ENCODE assay signal across 1 mouse cellular context in genomic region chr11:70701221-70701955, GRCm38 (mm10).
TF ChIP-seq lines count a peak whose summit lies in the region.

No protein-coding gene starts in this region.

TF ChIP-seq in MEL, 35 proteins besides CTCF, POLR2A, EP300 and RAD21:
- TF ChIP-seq JUND (IDR thresholded peaks at IDR 0.05; ENCODE audit: low read depth, low read length) (no peak), CHD1 (IDR thresholded peaks at IDR 0.05; ENCODE audit: low read depth, low read length) (no peak), BHLHE40 (IDR thresholded peaks at IDR 0.05; ENCODE audit: borderline replicate concordance, low read depth, low read length) (no peak)
